Mouse (Mus musculus): ENCODE data around the gene Iffo2. TPM values are rescaled to one million over a fixed set of nuclear protein-coding genes. Genes with fewer than 3 reads are reported as not detected.
A peak's percentile ranks its signal among the peaks of the same experiment; 100 is the strongest.

Gene Iffo2
- total RNA-seq, 4 experiments from 2014 or later, result 3.5 to 4.4 (median 4.2) TPM

DNA sequence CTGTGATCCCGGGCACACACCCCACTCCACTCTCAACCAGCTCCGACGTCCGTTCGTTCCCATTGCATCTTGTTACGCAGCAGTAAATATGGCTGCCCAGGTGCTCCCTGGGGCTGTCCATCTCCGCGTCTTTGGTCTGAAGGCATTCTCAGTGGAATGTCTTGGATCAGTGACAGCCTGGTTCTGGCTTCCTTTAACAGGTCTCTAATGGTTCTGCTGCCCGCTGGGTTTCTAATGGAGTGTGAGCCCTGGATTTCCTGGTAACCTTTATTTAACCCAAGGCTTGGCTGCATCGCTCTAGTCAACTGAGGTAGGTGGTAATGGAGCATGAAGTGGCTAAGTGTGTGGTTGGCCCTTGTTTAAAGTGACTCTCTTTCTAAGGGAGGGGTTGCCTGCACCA lies 1.7 kb downstream of the Iffo2 start:
- DNase-seq (ENCODE audit: low spot score), result no peak

DNA sequence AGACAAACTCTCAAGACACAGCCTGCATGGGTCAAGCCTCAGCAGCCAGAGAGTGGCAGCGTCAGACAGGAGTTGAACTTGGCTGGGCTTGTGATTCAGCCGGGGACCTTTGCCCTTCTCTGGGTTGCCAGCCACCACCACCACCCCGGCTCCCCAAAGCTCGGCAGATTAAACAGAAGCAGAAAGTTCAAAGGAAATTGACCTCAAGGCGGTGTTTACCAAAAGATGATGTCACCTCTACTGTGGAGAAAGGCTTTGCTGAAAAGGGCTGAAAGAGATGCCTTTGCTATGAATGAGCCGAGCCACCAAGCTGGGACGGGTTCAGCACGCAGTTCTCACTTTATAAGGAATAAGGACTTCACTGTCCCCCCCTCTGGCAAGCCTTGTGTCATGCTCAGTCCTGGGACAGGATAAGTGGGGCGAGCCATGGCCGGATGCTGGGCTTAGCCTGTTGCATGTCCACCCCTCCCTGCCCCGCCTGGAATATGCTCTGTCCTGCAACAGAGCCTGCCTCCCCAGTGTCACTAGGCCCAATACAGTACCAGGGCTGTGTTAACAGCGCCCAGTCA lies 4.9 kb downstream of the Iffo2 start:
- DNase-seq (ENCODE audit: low spot score), result peak; percentile 35

DNA sequence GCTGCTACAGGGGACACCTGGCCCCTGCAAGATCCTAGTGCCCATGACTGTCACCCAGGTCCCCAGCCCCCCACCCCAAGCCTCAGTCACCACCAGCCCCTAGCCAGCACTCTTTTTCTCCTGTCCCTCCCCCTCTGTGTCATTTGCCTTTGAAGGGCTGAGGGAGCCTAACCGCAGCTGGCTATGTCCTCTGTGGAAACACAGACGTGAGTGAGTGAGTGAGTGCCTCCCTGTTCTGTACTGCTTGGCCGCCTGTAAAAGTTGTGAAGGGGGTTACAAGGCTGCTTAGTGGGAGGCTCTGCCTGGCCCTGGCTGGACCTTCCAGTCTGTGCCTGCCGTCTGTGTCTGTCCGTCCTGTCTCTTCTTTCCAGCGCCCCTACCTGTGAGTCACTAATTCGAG lies 5.4 kb downstream of the Iffo2 start:
- no peak for DNase-seq (ENCODE audit: low spot score)

DNA sequence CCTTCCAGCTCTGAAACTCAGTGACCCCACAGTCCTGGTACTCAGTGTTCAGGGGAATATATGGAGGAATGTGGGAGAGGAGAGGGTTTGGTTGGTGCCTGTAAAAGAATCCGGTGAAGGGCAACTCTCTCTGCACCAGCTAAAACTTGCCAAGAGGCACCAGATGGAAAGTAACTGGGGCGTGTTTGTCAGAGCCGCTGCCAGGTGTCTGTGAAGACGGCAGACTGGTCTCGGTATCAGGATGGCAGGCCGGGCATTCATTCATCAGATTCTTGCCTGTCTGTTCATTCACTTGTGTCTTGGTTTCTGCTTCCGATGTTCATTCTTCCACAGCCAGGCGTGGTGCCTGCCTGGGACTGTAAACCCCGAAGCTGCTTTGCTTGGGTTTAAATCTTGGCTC lies 6.4 kb downstream of the Iffo2 start:
- DNase-seq (ENCODE audit: low spot score), result no peak

DNA sequence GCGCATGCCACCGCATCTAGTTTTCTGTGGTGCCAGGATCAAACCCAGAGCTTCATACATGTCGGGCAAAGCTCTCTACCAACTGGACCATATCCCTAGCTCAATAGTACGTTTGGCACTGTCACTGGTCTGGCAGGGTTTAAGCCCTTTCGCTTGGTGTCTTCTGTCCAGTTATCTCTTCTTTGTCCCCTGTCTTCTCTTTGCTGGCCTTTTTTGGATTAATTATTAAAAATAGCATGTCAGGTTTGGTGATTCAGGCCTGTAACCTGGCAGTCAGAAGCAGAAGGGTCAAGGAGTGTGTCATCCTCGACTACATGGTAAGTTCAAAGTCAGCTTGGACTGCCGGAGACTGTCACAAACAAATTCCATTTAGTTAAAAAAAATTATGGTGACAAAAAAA lies 10.4 kb downstream of the Iffo2 start:
- no peak for DNase-seq (ENCODE audit: low spot score)

DNA sequence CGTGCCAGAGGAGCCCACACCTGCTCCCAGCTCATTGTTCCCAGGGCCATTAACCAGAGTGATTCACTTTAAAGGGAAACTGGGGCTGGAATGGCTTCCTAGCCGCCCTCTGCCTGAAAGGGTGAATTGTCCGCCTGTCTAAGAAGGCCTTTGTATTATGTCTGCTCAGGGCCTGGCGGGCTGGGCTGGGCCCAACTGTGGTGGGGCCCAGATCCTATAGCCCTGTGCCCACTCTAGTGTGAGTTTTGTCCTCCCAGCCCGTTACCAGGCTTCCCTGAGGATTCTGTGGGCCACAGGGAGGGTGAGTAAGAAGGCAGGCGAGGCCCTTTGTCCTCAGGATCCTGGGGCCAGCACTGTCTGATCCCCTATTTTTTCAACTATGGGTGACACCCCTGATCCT lies 15.4 kb downstream of the Iffo2 start:
- no peak for DNase-seq (ENCODE audit: low spot score)

DNA sequence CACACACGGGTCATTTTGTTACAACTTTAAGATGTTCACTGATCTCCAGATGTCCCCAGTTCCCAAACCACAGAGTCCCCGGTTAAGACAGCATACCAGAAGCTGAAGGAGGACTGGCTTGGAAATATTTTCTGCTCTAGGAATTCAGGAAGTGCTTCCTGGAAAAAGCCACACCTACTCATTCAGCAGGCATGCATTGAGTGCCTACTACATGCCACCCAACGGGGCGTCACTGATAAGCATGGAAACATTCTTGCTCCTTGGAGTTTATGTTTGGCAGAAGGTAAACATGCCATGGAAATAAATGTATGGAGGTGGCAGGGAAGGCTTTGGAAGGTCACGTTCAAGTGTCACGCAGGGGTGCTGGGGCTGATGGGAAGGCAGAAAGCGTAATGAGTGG lies 19.1 kb downstream of the Iffo2 start:
- no peak for DNase-seq (ENCODE audit: low spot score)

DNA sequence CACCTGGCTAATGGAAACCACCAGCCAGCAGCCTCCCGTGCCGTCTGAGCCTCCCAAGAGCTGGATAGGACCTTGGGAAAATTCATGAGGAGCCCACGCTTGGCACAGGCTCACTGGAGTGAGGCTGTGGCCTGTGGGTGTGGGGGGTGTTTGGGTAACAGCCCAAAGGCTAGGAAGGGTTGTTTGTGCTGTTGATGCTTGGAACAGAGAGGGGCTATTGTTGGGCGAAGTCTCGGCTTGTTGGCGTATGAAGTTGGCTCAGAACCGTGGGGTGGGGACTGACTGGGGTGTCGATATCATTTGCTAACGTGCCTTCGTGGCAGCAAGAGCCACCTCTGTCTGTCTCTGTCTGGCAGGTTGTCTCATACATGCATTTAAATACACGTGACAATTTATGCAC lies 24.9 kb downstream of the Iffo2 start:
- no peak for DNase-seq (ENCODE audit: low spot score)

DNA sequence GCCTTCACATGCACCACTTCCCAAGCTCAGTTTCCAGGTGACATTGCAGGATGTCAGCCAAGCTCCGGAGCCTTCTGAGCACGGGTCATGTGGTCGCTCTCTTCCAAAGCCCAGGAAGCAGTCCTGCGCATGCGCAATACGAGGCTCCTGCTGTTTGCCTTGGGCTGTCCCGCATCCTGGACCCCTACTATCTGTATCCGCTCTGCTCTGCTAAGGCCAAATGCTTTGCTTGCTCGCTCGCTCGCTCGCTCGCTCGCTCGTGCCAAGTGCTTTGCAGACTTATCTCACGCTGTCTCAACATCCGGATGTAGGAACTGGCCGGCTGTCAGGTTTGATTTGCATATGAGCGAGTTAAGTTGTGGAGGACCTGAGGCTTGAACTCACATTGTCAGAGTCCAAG lies 25.6 kb downstream of the Iffo2 start:
- DNase-seq (ENCODE audit: low spot score), result no peak

DNA sequence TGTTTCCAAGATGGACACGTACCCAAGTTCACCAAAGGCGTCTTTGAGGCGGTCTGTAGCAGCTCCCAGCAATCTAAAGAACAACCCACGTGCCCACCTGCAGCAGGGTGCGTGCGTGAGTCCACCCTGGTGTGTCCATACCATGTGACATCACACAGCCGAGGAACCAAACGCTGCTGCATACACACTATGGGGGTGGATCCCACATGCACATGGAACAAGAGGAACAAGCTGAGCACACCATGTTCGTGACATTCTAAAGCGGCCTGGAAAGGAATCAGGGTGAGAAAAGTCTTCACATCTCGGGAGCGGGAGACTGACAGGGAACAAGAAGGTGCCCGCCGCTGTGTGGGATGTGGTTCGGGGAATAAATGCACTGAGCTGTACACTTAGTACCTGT lies 38.0 kb downstream of the Iffo2 start:
- DNase-seq (ENCODE audit: low spot score), result no peak

DNA sequence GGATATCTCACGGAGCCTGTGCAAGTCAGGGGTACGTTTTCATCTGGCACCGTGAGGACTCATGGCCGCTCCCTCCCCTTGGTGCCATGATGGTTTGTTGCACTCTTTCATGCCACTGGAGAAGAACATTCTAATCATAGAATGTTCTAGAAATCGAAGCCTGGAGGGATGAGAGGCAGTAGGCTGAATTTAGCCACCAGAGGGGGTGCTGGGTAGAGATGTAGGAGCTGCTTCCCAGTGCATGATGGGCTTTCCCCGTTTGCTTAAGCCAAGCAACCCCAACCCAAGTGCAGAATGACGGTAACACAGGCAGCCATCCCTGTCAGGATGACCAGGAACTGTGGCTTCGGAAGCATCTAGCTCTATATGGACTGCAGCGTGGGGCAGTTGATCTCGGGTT lies 40.4 kb downstream of the Iffo2 start:
- no peak for DNase-seq (ENCODE audit: low spot score)

DNA sequence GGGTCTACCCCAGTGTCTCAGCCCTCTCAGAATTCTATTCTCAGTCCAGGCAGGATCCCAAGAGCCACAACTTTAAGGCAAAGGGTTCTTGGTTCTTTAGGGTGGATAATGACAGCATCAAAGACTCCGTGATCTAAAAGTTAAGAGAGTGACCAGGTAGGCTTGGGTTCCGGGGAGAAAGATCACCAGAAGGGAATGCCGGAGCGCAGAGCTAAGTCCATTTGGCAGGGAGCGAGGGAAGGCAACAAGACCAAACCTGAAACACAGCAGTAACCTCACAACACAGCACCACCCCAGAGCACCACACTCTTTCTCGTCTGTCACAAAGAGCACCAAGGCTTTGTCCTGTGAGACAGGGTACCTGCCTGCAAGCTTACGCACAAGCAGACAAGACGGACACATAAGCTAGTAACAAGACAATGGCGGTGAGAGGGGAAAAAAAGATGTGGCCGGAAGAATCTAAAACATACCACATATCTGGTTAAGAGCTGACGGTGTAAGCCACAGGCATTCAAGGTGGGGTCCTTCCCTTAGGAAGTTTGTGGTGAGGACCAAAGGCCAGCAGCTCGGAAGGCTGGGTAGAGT lies 42.7 kb downstream of the Iffo2 start:
- no peak for DNase-seq (ENCODE audit: low spot score)

DNA sequence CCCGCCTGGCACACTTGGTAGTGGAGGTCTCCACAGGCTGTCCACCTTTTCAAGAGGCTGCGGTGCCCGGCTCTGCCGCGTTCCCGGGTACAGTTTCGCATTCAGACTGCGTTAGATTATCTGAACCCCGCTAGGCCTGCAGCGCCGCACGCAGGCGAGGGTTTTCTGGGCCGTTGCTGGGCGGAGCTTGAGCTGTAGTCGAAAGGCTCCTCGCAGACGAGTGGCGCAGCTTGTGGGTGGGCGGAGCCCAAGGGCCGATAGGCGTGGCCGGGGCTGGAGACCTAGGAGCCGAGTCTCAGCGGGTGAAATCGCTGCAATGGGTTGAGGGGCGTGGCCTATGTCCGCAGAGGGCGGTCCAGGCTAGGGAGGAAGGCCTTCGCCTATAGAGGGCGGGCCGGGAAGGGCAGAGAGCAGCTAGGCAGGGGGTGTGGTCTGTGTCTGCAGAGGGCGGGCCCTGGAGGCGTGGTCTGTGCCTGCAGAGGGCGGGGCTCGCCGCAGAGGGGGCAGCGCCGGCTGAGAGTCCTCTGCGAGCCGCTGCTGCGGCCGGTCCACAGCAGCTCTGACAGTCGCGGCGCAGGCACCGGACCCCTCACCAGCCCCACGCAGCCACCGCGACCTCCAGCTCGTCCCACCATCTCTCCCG lies 43.9 kb downstream of the Iffo2 start:
- DNase-seq (ENCODE audit: low spot score), result peak; percentile 99

DNA sequence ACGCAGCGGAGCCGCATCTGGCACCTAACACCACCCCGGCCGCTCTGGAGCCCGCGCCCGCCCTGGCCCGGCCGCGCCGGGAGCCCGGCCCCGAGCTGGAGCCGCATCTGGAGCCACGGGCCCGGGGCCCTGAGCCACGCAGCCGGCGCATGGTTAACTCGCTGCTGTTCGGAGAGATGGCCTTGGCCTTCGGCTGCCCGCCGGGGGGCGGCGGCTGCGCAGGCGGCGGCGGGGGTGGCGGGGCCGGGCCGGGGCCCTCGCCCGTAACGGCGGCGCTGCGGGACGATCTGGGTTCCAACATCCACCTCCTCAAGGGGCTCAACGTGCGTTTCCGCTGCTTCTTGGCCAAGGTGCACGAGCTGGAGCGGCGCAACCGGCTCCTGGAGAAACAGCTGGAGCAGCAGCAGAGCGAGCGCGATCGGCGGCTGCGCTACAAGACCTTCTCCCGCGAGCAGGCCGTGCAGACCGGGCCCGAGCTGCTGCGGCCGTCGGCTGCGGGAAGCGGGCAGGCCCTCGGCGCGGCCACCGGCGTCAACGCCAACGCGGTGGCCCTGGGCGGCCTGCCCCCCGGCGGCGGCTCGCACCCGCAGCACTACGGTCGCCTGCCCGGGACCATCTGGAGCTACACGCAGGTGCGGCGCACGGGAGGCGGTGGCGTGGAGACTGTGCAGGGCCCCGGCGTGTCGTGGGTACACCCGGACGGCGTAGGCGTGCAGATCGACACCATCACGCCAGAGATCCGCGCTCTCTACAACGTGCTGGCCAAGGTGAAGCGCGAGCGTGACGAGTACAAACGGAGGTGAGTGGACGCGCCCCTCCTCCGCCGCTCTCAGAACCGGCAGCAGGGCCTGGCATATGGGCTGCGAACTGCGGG lies 44.7 kb downstream of the Iffo2 start:
- DNase-seq (ENCODE audit: low spot score), result no peak

DNA sequence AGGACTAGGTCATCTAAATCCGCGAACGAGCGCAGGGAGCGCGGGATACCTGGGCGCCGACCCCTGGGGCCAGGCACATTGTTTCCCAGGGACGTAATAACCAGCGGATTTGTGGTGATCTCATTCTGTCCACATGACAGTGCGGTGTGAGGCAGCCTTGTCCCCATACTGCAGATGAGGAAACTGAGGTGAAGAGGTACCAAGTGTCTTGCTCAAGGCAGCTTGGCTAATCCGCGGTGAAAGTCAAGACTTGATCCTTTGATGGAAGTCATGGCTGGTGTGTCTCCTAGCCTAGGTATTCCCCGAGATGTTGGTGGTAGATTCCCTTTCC lies 45.3 kb downstream of the Iffo2 start:
- no peak for DNase-seq (ENCODE audit: low spot score)

DNA sequence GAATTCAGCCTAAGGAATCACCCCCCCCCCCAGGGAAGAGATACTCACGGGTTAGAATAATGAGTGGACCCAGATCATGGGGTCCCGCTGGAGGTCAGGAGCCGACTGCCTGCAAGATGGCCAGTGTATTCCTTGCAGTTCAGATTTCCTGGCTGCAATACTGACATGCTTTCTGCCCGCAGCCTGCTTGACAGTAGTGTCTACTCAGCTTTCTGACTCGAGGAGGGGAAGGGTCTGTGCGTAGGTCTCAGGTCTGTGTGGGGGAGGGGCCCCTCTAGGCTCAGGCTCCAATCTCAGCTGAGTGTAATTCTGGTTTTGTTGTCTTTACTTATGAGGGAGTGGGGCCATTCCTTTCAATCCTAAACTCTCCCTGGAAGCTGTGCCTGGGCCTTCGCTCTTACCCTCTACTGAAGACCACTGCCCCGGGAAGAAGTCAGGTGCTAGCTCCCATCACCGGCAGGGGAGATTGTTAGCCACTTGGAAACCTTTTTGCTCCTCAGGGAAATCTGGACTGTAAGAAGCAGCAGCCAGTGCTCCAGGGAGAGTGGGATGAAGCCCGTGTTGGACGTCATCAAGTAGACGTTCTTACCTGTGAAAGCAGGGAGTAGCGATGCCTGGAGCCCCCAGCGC lies 46.0 kb downstream of the Iffo2 start:
- no peak for DNase-seq (ENCODE audit: low spot score)

DNA sequence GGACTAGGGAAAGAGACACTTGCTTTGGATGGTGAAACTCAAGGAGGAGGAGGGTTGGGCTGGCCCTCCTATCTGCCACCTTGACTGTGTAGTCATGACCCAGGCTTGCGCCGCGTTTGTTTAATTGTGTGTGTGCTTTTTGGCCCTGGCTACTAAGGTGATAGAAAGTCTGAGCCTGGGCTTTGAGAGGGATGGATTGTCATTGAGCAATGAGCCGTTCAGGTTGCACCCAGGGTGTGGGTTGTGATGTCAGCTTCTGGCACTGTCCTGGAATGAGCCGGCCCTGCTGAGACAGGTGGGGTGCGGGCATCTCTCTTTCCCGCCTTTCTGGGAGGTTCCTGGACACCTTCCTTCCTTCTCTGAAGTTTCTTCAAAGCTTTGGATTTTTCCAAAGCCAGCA lies 46.7 kb downstream of the Iffo2 start:
- DNase-seq (ENCODE audit: low spot score), result no peak

DNA sequence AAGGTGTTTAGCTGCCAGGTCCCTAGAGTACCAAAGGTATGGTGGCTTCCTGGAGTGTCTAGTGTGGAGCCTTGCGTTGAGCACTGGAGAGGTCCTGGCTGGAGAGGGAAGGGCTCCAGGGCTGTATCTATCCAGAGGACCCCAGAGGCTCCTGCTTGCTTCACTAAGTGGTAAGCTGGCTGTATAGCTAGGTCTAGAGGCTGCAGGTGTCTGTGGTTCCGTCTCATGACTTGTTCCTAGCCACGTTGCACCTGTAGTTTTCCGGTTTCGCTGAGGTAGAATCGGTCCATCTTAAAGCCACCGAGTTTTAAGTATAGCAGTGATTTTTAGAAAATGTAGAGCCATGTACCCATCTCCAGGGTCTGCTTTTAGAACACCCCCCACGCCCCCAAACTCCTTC lies 48.0 kb downstream of the Iffo2 start:
- no peak for DNase-seq (ENCODE audit: low spot score)

DNA sequence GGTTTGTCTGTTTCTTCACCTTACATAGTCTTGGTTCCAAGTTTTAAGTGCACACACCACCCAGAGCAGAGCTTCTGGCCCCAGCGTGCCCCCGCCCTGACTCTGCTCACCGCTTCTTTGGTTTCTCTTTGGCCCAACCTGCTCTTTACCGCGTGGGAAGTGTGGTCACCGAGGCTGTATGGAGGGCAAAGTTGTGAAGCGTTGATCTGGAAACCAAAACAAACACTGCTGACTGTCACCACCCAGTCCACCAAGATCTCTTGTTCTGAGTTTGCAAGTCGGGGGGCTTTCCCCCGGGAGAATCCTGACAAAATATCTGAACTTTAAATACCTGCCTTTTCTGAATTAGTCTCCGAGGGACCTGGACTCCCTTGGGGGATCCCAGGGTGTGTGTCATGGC lies 48.7 kb downstream of the Iffo2 start:
- DNase-seq (ENCODE audit: low spot score), result no peak

DNA sequence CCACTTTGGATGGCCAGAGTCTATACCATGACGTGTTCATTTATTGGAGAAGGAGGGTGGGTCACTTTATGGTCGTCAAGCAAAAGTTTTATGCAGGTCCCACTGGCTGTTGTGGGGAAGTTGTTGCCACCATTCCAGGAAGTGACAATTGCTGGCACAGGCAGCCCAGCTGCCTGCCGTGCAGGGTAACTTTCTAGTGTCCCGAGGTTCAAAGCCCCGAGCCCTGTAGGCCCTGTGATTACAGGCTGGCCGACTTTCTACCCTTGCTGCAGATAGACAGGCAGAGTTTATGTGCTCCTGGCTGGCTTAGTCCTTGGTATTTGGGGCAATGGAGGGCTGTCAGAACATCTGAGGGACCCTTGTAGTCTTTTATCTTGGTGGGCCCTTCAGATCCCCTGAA lies 49.1 kb downstream of the Iffo2 start:
- no peak for DNase-seq (ENCODE audit: low spot score)

DNA sequence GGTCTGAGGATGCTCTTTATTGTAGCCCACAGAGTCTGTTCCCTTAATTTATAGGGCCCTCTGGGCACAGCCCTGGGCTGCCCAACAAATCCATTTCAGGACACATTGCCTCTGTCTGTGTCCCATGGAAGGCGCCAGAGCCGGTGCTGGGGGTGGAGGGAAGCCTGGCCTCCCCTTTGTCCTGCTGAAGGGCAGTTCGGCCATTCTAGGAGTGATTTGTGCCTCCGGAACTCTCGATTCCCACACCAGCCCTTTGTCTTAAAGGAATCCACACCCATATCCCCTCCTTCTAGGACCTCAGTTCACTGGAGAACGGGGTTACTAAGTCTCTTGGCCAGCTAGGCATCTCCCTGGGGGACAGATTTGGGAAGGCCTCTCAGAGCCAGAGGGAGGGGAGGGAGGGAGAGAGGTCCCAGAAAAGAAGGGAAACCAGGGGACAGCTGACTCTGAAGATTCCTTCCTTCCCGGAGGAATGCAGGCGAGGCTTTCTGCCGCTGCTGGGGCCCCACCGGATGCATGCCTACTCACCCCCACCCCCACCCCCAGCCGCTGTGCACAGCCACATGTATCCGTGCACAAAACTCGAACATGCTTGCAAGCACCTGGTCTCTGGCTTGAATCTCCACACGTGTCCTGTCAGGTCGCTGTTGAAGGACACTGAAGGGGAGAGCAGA lies 50.5 kb downstream of the Iffo2 start:
- no peak for DNase-seq (ENCODE audit: low spot score)

All from heart, adult 8-10 months (tissue).